Mouse (Mus musculus) stomach, embryonic 16.5 days (tissue): ENCODE data around the gene Lbhd2. TPM values are rescaled to one million over a fixed set of nuclear protein-coding genes. Genes with fewer than 3 reads are reported as not detected.
A peak's percentile ranks its signal among the peaks of the same experiment; 100 is the strongest.

Source experiments
- ATAC-seq: fragments of 200-750 bp; cut with Nextera tagmentation; 2 replicates; pipeline ENCODE4 v1.8.0; 2017; ENCODE audit warnings: moderate number of reproducible peaks, moderate TSS enrichment; ENCODE audit not compliant: insufficient read depth, low FRiP score
- H3K27ac ChIP-seq: fragments of 300-500 bp; sonication (generic); 2 replicates; pipeline ENCODE4 v1.5.1; 2014; ENCODE audit warnings: low read length
- H3K27me3 ChIP-seq: fragments of 300-500 bp; sonication (generic); 2 replicates; pipeline ENCODE4 v1.6.1; 2014; ENCODE audit warnings: low read length, control low read depth, mixed read lengths; ENCODE audit not compliant: control insufficient read depth, insufficient read depth
- H3K36me3 ChIP-seq: fragments of 300-500 bp; sonication (generic); 2 replicates; pipeline ENCODE4 v1.6.1; 2014; ENCODE audit warnings: low read length; ENCODE audit not compliant: control insufficient read depth, insufficient read depth
- H3K4me1 ChIP-seq: fragments of 300-500 bp; sonication (generic); 2 replicates; pipeline ENCODE4 v1.6.1; 2014; ENCODE audit warnings: low read length, control low read depth, mixed read lengths; ENCODE audit not compliant: control insufficient read depth, insufficient read depth
- H3K4me2 ChIP-seq: fragments of 300-500 bp; sonication (generic); 2 replicates; pipeline ENCODE4 v1.6.1; 2014; ENCODE audit warnings: low read depth, low read length, mixed read lengths
- H3K4me3 ChIP-seq: fragments of 300-500 bp; sonication (generic); replicated peaks from 2 replicates; pipeline ENCODE4 v1.5.1; 2014; ENCODE audit warnings: mild to moderate bottlenecking, low read length
- H3K9ac ChIP-seq: fragments of 300-500 bp; sonication (generic); 2 replicates; pipeline ENCODE4 v1.6.1; 2014; ENCODE audit warnings: low read length
- H3K9me3 ChIP-seq: fragments of 300-500 bp; sonication (generic); replicated peaks from 2 replicates; pipeline ENCODE4 v1.6.1; 2016; ENCODE audit warnings: low read length, control low read depth; ENCODE audit not compliant: control insufficient read depth
- WGBS: fragments of 180-500 bp; shearing (Covaris S2); extraction: QIAGEN DNeasy Blood & Tissue Kit; methylation state at CpG from one replicate; pipeline ENCODE4 v1.1.7; 2014; 5-methylcytosine and 5-hydroxymethylcytosine counted together
- polyA plus RNA-seq: library from polyadenylated mRNA; unstranded; fragments of >200 nt; fragmentation: Nextera tagmentation; extraction: Ambion mirVana; gene quantifications from 2 replicates; pipeline ENCODE4 v1.2.1, GENCODE M21; 2015

Lbhd2 gene
- polyA plus RNA-seq, result 1.4 and 1.6 TPM in 2 replicates

DNA sequence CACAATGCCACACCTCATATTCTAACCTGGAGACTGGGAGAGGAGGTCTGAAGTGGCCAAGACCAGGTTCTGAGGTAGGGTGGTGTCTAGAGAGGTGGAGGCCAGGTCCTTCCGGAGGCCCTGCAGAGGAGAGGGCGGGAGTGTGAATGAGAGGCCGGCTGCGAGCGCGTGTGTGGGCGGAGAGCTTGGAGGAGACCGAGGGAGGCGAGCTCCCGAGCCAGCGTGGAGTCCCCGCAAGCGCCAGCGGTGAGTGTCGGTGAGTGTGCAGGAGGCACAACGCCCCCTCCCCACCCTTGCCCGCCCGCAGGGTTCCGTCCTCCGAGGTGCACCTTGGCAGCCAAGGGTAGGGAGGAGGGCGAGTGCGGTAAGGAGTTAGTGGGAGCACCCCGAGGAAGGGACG, at the start of gene Lbhd2:
TSS of gene Lbhd2 (plus strand) at position 188 of the 400 bp plus-strand sequence.
- WGBS, result 3% methylated on average over 24 of the region's 24 CpGs
- no peaks in the 10 kb centered on the region for H3K9me3 ChIP-seq
- no peak for ATAC-seq
- no peaks in the 10 kb centered on the region for H3K36me3 ChIP-seq
- H3K4me2 ChIP-seq, result peak within 1 kb of the TSS; percentile 46
- peaks cover 12% of the 10 kb centered on the region for H3K27me3 ChIP-seq
- no peak within 1 kb of the TSS for H3K27ac ChIP-seq
- peak within 1 kb of the TSS; percentile 17; the same call in 1 of the 2 replicates for H3K4me3 ChIP-seq
- H3K9ac ChIP-seq, result peak within 1 kb of the TSS; percentile 55
- 0 out of 2 replicates have a peak, but pooled peaks cover 7% of the 10 kb centered on the region for H3K4me1 ChIP-seq

DNA sequence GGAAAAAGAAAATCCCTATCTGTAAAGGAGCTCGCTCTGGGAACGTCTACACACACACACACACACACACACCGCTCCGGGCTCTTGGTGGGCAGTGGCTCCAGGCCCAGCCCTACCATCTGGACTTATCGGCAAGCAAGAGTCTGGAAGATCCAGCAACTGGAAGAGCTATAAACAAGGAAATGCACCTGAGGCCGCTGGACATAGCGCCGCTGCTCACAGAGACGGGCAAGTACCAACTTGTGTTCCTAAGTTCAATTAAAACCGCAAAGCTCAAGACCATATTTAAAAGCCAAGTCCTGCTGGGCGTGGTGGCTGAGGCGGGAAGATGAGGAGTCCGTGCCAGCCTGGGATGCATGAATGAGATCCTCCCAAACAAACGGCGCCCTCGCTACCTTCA, 45.9 kb upstream of the Lbhd2 start:
- 77% methylated on average over 16 of the region's 16 CpGs for WGBS
- no peak overlapping the region for H3K9ac ChIP-seq
- no peak for ATAC-seq
- H3K9me3 ChIP-seq, result no peaks in the 10 kb centered on the region
- peaks cover 48% of the 10 kb centered on the region for H3K4me1 ChIP-seq
- no peak overlapping the region for H3K27ac ChIP-seq
- H3K4me3 ChIP-seq, result no peak overlapping the region
- H3K4me2 ChIP-seq, result no peak overlapping the region
- no peaks in the 10 kb centered on the region for H3K36me3 ChIP-seq
- no peaks in the 10 kb centered on the region for H3K27me3 ChIP-seq

DNA sequence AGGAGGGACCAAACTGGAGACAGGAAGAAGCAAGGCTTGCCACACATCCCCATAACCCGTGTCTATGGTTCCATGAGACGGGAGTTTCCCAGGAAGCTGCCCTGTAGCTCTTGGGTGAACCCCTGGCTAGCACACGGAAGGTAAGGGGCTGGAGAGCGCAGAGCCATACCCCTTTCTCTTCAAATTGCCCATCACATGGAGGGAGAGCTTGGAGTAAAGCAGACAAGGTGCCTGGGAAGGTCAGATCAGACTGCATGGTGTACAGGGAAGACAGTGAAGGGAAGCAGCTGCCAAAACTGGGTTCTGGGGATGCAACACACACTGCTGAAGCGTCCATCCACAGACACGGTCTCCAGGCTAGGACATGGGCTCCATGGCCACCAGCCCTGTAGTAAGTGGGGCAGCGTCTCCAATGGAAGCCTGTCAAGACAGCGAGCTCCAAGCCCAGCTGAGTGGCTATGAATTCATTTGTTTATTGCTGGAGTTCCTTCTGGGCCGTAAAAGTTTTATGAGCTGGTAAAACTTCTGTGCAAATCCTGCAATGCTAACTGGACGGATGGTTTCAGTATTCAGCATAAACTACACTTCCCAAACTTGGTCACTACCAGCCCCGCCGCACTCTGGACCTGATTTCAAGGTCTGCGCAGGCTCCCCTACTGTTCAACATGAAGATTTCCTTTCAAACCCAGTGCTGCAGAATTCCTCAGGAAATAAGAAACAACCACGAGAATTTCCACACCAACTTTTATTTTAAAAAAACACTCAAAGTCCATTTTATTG, 45.1 kb upstream of the Lbhd2 start:
- WGBS, result 61% methylated on average over 14 of the region's 14 CpGs
- no peak for ATAC-seq
- H3K9me3 ChIP-seq, result no peaks in the 10 kb centered on the region
- no peak overlapping the region for H3K4me3 ChIP-seq
- H3K27me3 ChIP-seq, result no peaks in the 10 kb centered on the region
- no peaks in the 10 kb centered on the region for H3K36me3 ChIP-seq
- no peak overlapping the region for H3K9ac ChIP-seq
- H3K4me1 ChIP-seq, result peaks cover 40% of the 10 kb centered on the region
- H3K27ac ChIP-seq, result 0 out of 2 replicates have a peak overlapping the region, but pooled peaks have one; percentile 26
- no peak overlapping the region for H3K4me2 ChIP-seq

DNA sequence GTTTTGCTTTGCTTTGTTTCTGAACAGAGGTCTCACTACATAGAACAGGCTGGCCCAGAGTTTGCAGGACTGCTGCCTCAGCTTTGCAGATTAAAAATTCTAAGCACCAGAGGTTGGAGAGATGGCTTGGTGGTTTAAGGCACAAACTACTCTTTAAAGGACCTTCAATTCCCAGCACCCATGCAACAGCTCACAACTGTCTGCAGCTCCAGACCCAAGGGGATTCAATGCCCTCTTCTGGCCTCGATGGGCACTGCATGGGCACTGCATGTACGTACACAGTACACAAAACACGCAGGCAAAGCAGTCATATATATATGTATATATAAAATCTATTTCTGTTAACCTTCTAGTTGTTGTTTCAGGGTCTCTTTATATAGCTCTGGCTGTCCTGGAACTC, 42.4 kb upstream of the Lbhd2 start:
- Histone ChIP-seq H3K36me3 (no peaks in the 10 kb centered on the region), H3K27ac (no peak overlapping the region), H3K27me3 (no peaks in the 10 kb centered on the region), H3K4me2 (no peak overlapping the region), H3K9ac (no peak overlapping the region), H3K4me1 (peaks cover 51% of the 10 kb centered on the region), H3K4me3 (no peak overlapping the region), H3K9me3 (no peaks in the 10 kb centered on the region)
- no peak for ATAC-seq
- WGBS, result 90% methylated on average over 3 of the region's 3 CpGs

DNA sequence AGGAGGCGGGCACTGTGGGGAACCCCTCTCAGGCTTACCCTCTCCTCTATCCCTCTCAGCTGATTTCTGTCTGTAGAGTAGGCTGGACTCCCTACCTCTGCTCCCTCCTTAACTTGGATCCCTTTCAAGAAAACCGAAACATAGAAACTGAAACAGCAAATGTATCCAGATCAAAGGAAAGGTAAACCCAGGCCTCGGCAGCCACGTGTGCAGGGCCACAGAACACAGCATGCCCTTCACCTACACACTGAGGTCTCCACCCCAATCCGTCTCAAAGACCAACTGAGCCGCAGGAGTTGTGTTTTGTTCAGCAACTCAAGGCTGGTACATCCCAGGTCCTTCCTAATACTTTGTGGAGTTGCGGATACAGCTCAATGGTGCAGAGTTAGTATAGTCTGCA, 39.5 kb upstream of the Lbhd2 start:
- no peaks in the 10 kb centered on the region for H3K27me3 ChIP-seq
- H3K36me3 ChIP-seq, result no peaks in the 10 kb centered on the region
- no peak for ATAC-seq

DNA sequence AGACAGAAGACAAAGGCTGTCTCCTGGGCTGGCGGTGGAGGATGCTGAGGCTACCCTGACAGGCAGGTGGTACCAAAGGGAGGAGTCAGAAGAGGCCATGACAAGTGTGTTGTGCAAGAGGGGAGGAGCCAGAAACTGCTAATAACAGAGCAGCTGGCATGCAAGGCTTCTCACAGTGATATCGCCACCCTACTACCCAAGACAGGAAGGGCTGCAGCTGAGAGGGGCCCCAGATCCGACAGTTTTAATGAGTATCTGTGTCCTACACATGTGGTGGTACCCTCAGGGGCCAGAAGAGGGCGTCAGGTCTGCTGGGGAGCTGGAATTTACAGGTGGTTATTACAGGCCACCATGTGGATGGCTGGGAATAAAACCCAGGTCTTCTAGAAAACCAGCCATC, 36.4 kb upstream of the Lbhd2 start:
- Histone ChIP-seq H3K4me1 (peaks cover 41% of the 10 kb centered on the region), H3K9me3 (no peaks in the 10 kb centered on the region), H3K4me3 (no peak overlapping the region), H3K9ac (no peak overlapping the region), H3K36me3 (no peaks in the 10 kb centered on the region), H3K27me3 (no peaks in the 10 kb centered on the region), H3K4me2 (no peak overlapping the region), H3K27ac (no peak overlapping the region)
- ATAC-seq, result 0 out of 2 replicates have a peak, but pooled peaks have one; percentile 1
- 56% methylated on average over 4 of the region's 4 CpGs for WGBS

More for the DNA sequence above, 39.5 kb upstream of the Lbhd2 start:
- Histone ChIP-seq H3K27ac (no peak overlapping the region), H3K4me3 (no peak overlapping the region), H3K9ac (no peak overlapping the region), H3K9me3 (no peaks in the 10 kb centered on the region), H3K4me2 (no peak overlapping the region), H3K4me1 (peaks cover 44% of the 10 kb centered on the region)
- 61% methylated on average over 7 of the region's 7 CpGs for WGBS

DNA sequence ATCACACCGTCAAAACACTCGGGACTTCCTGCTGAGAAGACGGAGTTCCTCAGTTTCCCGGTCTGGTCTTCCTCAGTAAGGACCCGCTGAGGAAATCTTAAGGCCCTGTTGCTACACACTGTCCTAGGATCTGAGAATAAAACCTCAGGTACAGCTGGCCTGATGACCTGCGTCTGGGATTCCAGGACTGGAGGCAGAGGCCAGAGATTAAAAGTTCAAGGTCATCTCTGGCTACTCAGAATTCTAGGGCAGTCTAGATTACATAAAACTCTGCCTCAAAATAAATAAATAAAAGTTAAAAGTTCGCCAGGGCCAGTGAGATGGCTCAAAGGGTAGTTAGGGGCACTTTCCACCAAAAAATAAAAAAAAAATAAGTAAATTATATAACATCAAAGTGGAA, 34.7 kb upstream of the Lbhd2 start:
- 75% methylated on average over 7 of the region's 7 CpGs for WGBS
- H3K4me1 ChIP-seq, result peaks cover 44% of the 10 kb centered on the region
- no peak for ATAC-seq

DNA sequence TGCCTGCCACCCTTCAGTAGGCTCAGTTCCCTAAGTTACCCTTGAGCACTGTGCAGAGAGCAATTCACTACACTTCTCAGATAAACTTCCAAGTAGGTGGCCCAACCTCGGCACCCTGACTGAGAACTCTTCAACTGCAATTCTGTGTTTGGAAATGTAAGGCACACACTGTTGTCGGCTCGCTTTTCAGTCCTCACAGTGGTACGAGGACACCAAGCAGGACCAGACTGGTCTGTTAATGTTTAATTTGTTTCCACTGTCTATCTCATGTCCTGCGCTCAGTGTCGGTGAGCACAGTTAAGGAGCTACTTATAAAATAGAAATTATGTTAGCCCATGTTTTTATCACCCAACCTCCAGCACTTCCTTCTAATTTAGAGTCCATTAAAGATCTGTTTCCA, 33.2 kb upstream of the Lbhd2 start:
- no peaks in the 10 kb centered on the region for H3K27me3 ChIP-seq
- H3K36me3 ChIP-seq, result no peaks in the 10 kb centered on the region
- no peak overlapping the region for H3K4me2 ChIP-seq
- no peak for ATAC-seq
- no peak overlapping the region for H3K4me3 ChIP-seq
- no peak overlapping the region for H3K27ac ChIP-seq
- no peak overlapping the region for H3K9ac ChIP-seq
- H3K9me3 ChIP-seq, result no peaks in the 10 kb centered on the region
- peaks cover 36% of the 10 kb centered on the region for H3K4me1 ChIP-seq
- 61% methylated on average over 6 of the region's 6 CpGs for WGBS

More for the DNA sequence above, 34.7 kb upstream of the Lbhd2 start:
- Histone ChIP-seq H3K9ac (no peak overlapping the region), H3K4me2 (no peak overlapping the region), H3K36me3 (no peaks in the 10 kb centered on the region), H3K9me3 (no peaks in the 10 kb centered on the region), H3K27me3 (no peaks in the 10 kb centered on the region), H3K4me3 (no peak overlapping the region), H3K27ac (no peak overlapping the region)

DNA sequence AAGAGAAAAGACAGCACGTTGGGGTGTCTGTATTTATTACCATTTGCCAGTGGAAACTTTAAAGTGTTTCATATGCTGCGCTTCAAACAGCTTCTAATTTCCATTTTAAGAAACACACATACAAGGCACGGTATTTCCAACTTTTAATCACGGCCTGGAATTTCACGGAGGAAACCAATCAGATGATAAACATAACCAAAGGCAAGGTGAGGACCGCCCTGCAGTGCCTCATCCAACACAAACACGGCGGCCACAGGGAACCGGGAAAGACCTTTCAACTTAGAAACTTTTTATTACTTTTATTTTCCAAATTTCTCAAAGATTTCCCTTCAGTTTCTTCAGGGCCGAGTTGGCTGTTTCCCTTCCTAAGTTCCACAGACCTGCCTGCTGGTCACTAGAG, 31.9 kb upstream of the Lbhd2 start:
- ATAC-seq, result no peak
- WGBS, result 44% methylated on average over 10 of the region's 10 CpGs
- Histone ChIP-seq H3K36me3 (no peaks in the 10 kb centered on the region), H3K4me3 (peak overlapping the region; percentile 99), H3K27ac (no peak overlapping the region; the same call in 1 of the 2 replicates), H3K4me2 (peak overlapping the region; percentile 92), H3K9me3 (no peaks in the 10 kb centered on the region), H3K4me1 (peaks cover 31% of the 10 kb centered on the region), H3K9ac (peak overlapping the region; percentile 51; the same call in 1 of the 2 replicates), H3K27me3 (no peaks in the 10 kb centered on the region)
